ENCODE assay signal across 27 mouse cellular contexts in genomic region chr17:7814433-7814832, GRCm38 (mm10). TPM values are rescaled to one million over a fixed set of nuclear protein-coding genes. Genes with fewer than 3 reads are reported as not detected.
"Had no signal": no experiment of that assay in that cellular context is flagged by ENCODE, and none has a peak within 500 bp of the region (broad histone marks: within the 10 kb centered on the region; RNA-seq: fewer than 3 reads in every experiment).

No protein-coding gene starts in this region.

- H3K9me3 ChIP-seq: heart, embryonic 13.5 days; heart, embryonic 15.5 days; hindbrain, embryonic 10.5 days; hindbrain, embryonic 12.5 days; intestine, embryonic 15.5 days; limb, embryonic 10.5 days; limb, embryonic 12.5 days; liver, embryonic 13.5 days had no signal

- DNase-seq: forebrain, postnatal 0 days; gastrocnemius, adult 2 months; gastrocnemius, postnatal 10 days; gastrocnemius, postnatal 25 days; heart, postnatal 14 days; heart, postnatal 4 days; kidney, adult 18-20 months; kidney, adult 8-10 months; kidney, postnatal 10 days; kidney, postnatal 25 days; kidney, postnatal 4 days; liver, embryonic 13.5 days had no signal

- H3K4me1 ChIP-seq: heart, embryonic 13.5 days; heart, embryonic 15.5 days; hindbrain, embryonic 10.5 days; hindbrain, embryonic 12.5 days; intestine, embryonic 15.5 days; limb, embryonic 10.5 days; limb, embryonic 12.5 days; liver, embryonic 13.5 days had no signal

- H3K4me3 ChIP-seq: gastrocnemius, adult 2 months; heart, embryonic 13.5 days; heart, embryonic 15.5 days; hindbrain, embryonic 10.5 days; hindbrain, embryonic 12.5 days; intestine, embryonic 15.5 days; layer of hippocampus, adult 2 months; left cerebral cortex, adult 2 months; limb, embryonic 10.5 days; limb, embryonic 12.5 days; liver, embryonic 13.5 days had no signal

- ATAC-seq: forebrain, postnatal 0 days; hindbrain, embryonic 16.5 days; inflammation-experienced regulatory T-cells, adult 6 months; intestine, embryonic 15.5 days; intestine, postnatal 0 days had no signal

- H3K36me3 ChIP-seq: heart, embryonic 13.5 days; heart, embryonic 15.5 days; hindbrain, embryonic 10.5 days; hindbrain, embryonic 12.5 days; intestine, embryonic 15.5 days; limb, embryonic 10.5 days; limb, embryonic 12.5 days; liver, embryonic 13.5 days had no signal

- H3K27ac ChIP-seq: gastrocnemius, adult 2 months; heart, embryonic 13.5 days; heart, embryonic 15.5 days; hindbrain, embryonic 10.5 days; hindbrain, embryonic 12.5 days; hindbrain, embryonic 14.5 days; intestine, embryonic 15.5 days; layer of hippocampus, adult 2 months; left cerebral cortex, adult 2 months; limb, embryonic 10.5 days; limb, embryonic 12.5 days; liver, embryonic 13.5 days had no signal

- H3K9ac ChIP-seq: forebrain, postnatal 0 days; heart, embryonic 13.5 days; heart, embryonic 15.5 days; hindbrain, embryonic 12.5 days; hindbrain, embryonic 14.5 days; intestine, embryonic 15.5 days; limb, embryonic 12.5 days; liver, embryonic 13.5 days had no signal

- H3K4me2 ChIP-seq: heart, embryonic 11.5 days; heart, embryonic 13.5 days; heart, embryonic 15.5 days; hindbrain, embryonic 12.5 days; hindbrain, embryonic 14.5 days; intestine, embryonic 15.5 days; limb, embryonic 12.5 days; liver, embryonic 13.5 days had no signal

- H3K27me3 ChIP-seq: hindbrain, embryonic 12.5 days; intestine, embryonic 15.5 days; limb, embryonic 12.5 days; liver, embryonic 13.5 days had no signal

RNA-seq across cellular contexts. Expression of gene Fndc1, which starts 12.7 kb away (rescaled TPM):
- total RNA-seq: granulocyte monocyte progenitor cell, adult 5-6 weeks had no signal
- polyA plus RNA-seq: inflammation-experienced regulatory T-cells, adult 6 months had no signal
